Mouse (Mus musculus): ENCODE measurements around the gene Scaf1.

DNA sequence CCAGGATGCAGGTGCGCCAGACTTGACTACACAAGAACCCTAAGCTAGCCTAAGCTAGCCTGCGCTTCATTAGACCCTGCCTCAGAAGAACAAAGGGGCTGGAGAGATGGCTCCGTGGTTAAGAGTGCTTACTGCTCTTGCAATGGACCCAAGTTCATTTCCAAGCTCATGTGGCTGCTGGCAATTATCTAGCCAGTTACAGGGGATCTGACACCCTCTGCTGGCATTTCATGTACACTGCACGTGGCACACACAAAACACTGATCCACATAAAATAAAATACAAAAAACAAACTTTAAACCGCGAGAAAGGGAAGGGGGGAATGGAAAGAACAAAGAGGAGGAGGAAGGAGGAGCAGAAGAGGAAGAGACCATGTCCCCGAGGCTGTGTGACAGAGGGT is 58.0 kb downstream of the Scaf1 start:
- TF ChIP-seq CTCF (IDR thresholded peaks at IDR 0.05; ENCODE audit: insufficient read depth, low read depth, low read length) = no peak
- TF ChIP-seq POLR2A (IDR thresholded peaks at IDR 0.05; ENCODE audit: insufficient read depth, low read depth, low read length) = no peak
